Mouse (Mus musculus) activated CD4-positive, CD25-positive, alpha-beta regulatory T cell, adult 9 weeks (primary cell): Measurements from ENCODE around the gene Zfp341. TPM values are rescaled to one million over a fixed set of nuclear protein-coding genes. Genes with fewer than 3 reads are reported as not detected.

ENCODE experiments used
- polyA plus RNA-seq: library from polyadenylated mRNA; unstranded; fragments of 100-300 nt; shearing (Covaris generic); gene quantifications from one replicate; pipeline ENCODE4 v1.2.1, GENCODE M21; 2017

Zfp341 gene
- polyA plus RNA-seq, result 0.56 TPM

DNA sequence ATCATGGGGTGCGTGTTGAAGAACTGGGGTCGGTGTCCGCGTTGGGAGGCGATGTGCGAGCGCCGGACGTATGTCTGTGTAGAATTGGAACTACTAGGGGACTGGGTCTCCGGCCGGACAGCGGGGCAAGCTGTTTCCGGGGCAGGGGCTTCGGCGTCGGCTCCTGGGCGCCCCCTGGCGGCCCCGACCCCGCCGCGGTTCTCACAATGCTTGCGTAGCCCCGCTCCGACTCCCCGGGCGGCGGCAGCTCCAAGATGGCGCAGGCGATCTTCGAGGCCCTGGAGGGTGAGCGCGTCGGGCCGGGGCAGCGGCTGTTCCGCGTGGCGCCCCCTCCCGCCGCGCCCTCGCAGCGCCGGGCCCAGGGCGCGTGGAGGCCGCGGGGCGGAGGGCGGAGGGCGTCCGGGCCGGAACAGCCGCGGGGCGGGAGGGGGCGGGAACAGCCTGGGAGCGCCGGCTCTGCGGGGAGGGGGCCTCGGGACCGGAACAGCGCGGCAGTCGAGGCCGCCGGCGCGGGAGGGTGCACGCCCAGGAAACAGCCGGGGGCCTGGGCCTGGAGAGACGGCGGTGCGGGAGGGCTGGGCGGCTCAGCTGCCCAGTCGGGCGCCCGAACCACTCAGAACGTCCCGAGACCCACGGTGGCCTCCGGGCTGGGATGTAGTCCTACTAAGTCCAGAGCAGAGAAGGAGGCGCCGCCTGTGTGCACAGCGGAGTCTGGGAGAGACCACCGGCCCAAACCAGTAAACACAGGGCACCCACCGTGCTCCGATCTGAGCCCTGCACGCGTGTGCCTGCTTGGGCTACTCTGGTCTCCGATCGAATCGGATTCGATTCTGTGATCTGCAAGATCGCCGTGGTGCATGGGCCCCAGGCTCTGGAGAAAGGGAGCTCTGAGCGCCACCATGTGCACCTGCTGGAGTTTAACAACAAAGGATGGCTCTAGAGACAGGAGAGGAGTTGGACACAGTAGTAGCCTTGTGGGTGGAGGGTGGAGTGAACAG lies at the start of gene Zfp341, which contains the start of gene 4930519P11Rik:
Zfp341 (plus strand) TSS at position 180 of the 998 bp plus-strand sequence.
4930519P11Rik (minus strand) TSS at position 320 of the 998 bp plus-strand sequence.

DNA sequence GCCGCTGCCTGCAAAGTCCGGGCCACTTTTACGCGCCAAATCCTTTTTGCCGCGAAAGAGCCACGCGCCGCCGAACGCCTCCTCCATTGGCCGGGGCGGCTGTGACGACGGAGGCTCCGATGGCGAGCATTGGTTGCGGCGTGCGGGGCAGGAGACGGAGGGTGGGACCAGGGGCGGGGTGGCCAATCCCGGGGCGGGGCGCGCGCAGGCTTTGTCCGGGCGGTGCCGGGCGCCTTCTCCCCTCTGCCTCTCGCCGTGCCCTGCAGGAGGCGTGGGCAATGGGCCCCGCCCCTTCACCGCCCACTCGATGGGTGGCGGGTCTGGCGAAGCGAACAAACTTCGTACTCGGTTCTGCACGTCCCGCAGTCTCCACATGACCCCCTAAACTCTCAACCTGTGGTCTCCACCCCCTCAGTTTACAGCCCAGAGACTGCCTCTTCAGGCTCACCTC lies 43.2 kb upstream of the Zfp341 start, which contains the start of gene E2f1:
E2f1 (minus strand) TSS at position 57 of the 451 bp plus-strand sequence.

DNA sequence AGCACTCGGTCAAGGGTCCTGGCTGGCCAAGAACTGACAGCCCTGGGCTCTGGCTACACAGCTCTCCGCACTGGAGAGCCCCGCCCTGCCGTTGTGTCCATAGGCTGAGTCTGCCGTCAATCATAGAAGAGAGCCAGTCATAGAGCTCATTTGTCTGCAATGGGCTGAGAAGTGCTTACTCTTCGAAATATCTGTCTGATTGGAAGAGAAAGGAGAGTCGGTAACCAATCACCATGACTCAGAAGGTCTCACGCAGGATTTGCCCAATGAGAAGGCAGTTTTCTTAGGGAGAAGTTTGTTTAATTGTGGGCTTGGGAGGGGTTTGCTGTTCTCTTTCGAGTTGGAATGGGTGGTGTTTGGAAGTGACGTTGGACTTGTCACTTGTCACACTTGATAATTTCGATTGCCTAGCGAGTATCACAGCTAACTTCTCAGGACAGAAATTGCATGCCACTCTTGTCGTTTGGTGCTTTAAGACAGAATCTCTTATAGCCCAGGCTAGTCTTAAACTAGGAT lies 9.4 kb upstream of the Zfp341 start, which contains the start of gene Pxmp4:
Pxmp4 (minus strand) TSS at position 71 of the 516 bp plus-strand sequence.

DNA sequence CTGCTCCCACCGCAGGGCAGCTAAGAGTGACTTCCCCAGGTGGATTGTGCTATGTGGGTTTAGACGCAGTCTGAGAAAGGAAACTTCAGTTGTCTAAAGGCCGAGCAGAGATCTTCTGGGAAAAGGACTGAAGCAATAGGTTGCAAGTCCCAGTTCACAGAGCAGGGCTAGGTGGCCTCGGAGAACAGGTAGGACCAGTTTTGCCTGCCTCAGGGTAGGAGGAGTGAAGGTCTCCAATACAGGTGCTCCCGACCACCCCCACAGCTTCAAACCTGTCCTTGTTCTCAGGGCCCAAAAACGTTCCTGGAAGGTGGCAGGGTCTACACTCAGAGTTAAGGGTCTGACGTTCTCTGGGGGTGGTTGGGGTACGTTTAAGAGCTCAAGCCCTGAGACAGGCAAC lies 38.3 kb downstream of the Zfp341 start, which contains the start of gene Chmp4b:
Chmp4b (plus strand) TSS at position 343 of the 400 bp plus-strand sequence.

Other genes with a start within 250 kb of the Zfp341 start
- gene Cdk5rap1, start 240.3 kb upstream of the Zfp341 start, polyA plus RNA-seq, result 17.7 TPM
- not detected for gene Snta1, start 205.2 kb upstream of the Zfp341 start, polyA plus RNA-seq
- 11.5 TPM for gene Cbfa2t2, start 176.8 kb upstream of the Zfp341 start, polyA plus RNA-seq
- gene 1700003F12Rik, start 66.2 kb upstream of the Zfp341 start, polyA plus RNA-seq, result not detected
- not detected for gene Actl10, start 61.5 kb upstream of the Zfp341 start, polyA plus RNA-seq
- 1.1 TPM for gene Necab3, start 54.4 kb upstream of the Zfp341 start, polyA plus RNA-seq
- 1.9 TPM for gene E2f1, start 43.4 kb upstream of the Zfp341 start, polyA plus RNA-seq
- gene Pxmp4, start 9.6 kb upstream of the Zfp341 start, polyA plus RNA-seq, result 25.2 TPM
- not detected for gene 4930519P11Rik, start 140 bp downstream of the Zfp341 start, polyA plus RNA-seq
- gene Chmp4b, start 38.4 kb downstream of the Zfp341 start, polyA plus RNA-seq, result 5.4 TPM
- gene Gm14214, start 156.7 kb downstream of the Zfp341 start, polyA plus RNA-seq, result not detected
- gene Raly, start 177.8 kb downstream of the Zfp341 start, polyA plus RNA-seq, result 25.4 TPM
- gene a, start 178.1 kb downstream of the Zfp341 start, polyA plus RNA-seq, result not detected